Mouse (Mus musculus) urinary bladder, adult 18-20 months (tissue): ENCODE data around the gene Trank1.

Experiments
- DNase-seq, 2 experiments: peaks; one replicate each; pipeline ENCODE4 v3.0.0; 2022; ENCODE audit warnings: low spot score in 2 of 2, mixed read lengths in 2 of 2

Gene Trank1

DNA sequence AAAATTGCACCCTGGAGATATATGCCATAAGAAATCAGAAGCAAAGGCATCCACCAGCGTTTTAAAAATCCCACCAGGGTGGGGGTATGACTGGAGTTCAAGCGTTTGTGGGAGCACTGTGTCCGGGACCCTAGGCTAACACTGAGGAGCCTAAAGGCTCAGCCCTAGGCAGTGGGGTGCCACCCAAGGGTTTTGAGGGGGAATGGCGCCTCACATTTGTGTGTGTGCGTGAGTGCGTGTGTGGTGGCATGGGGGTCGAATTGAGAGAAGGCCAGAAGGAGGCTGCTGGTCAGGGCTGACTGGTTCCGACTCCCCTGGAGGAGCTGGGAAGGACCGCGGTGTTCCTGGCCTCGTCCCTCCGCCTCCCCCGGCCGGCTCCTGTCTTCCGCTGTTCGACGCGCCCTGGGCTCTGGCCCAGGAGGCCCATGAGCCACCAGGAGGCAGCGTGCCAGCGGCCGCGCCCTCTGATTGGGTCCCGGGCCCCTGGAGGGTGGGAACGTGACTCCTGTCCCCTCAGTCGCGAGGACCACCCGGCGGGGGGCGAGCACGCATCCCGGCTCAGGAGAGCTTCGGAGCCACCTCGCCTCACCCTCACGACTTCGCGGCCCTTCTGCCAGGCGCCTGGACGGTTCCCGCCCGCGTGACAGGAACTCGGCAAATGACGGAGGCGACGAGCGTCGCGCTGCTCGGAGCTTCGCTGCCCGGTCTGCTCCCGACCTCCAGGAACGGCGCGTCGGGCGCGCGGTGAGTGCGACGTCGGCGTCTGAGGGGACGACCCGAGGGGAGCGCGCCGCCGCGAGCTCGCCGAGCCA lies at the start of gene Trank1:
Trank1 (plus strand) TSS at position 709 of the 812 bp plus-strand sequence.
- DNase-seq, result peak in 1 of 2 experiments; percentile 10

DNA sequence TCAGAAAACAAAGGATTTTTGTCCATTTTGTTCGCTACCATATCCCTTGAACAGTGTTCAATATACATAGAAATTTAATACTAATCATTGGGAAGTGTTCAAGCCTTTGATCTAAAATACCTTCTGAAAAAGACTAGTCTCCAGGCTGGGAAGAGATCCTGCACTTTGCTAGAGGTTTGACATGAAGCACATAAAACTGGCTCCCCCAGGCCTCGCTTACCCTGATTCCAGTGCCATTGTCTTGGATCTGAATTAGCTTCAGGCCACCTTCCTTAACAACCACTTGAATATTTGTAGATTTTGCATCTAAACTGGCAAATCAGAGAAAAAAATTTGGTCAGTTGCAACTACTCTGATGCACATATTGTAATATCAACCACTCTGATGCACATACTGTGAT lies 43.5 kb upstream of the Trank1 start:
- DNase-seq, result no peak

DNA sequence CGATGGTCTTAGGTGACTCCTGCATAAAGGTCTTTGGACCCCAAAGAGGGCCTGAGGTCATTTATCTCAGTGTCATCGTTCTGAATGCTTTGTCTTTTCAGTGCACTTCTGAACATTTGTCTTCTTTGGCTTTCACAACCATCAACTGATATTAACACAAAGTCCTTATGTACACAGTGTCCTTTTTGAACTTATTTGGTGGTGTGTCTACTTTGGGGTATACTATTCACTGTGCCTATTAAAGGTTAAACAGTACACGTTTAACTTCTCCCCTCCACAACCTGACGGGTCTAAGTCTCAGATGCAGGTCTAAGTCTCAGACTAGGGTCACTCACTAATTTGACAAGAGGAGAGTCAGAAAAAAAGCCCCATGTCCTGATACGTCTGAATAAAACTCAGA lies 40.9 kb upstream of the Trank1 start:
- DNase-seq, result no peak

DNA sequence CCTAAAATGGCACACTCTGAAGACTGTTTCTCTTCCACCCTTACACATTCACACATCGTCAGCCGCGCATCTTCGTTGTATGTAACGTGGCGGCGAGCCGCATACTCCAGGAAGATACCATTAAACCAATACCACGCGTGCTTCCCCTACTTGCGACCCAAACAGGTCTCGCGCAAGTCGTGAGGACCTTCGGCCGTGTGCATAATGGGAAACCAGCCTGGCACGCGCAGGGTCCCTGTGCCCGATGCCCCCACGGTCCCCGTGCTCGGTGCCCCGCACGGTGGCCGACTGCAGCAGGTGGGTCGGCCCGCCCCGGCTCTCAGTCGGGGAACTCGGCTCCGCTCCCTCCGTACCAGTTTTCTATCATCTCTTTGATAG lies 40.5 kb upstream of the Trank1 start:
- peak in 1 of 2 experiments; percentile 59 for DNase-seq

DNA sequence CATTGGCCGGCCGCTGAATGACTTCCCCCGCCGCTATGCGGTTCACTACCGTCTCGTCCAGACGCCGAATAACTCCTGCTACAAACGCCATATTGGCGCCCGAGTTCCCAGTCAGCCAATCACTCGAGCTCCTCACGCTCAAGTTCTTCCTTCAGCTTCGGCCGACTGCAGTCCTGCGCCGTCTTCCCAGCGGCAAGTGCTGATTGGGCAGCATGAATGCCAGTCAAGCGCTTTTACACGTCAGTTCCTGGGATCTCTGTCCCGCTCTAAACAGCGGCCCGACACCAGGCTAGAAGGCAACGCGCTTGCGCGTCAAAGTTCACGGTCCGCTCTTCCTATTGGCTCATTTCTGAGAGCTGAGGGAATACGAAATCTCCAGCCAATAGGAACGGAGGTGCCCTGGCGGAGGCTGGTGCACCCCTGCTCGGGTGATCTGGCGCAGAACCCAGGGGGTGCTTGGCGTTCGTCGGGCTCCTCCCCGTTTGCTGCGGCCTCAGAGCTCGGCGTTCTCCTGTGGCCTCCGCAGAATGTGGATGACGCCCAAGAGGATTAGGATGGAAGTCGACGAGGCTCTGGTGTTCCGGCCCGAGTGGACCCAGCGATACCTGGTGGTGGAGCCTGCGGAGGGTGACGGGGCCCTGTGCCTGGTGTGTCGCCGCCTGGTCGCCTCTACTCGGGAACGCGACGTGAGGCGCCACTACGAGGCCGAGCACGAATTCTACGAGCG lies 39.9 kb upstream of the Trank1 start, which contains the start of the genes Mlh1 and Epm2aip1:
Mlh1 (minus strand) TSS at position 358 of the 727 bp plus-strand sequence.
Epm2aip1 (plus strand) TSS at position 496 of the 727 bp plus-strand sequence.
- peak; percentile 94 to 98 for DNase-seq

DNA sequence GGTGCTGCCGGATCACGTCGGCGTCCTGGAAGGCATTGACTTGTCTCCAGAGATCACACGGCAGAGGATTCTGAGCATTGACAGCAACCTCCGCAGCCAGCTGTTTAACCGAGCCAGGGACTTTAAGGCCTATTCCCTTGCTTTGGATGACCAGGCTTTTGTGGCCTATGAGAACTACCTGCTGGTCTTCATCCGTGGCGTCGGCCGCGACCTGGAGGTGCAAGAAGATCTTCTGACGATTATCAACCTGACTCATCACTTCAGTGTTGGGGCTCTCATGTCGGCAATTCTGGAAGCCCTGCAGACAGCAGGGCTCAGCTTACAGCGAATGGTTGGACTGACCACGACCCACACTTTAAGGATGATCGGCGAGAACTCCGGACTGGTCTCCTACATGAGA lies 39.2 kb upstream of the Trank1 start:
- no peak for DNase-seq

DNA sequence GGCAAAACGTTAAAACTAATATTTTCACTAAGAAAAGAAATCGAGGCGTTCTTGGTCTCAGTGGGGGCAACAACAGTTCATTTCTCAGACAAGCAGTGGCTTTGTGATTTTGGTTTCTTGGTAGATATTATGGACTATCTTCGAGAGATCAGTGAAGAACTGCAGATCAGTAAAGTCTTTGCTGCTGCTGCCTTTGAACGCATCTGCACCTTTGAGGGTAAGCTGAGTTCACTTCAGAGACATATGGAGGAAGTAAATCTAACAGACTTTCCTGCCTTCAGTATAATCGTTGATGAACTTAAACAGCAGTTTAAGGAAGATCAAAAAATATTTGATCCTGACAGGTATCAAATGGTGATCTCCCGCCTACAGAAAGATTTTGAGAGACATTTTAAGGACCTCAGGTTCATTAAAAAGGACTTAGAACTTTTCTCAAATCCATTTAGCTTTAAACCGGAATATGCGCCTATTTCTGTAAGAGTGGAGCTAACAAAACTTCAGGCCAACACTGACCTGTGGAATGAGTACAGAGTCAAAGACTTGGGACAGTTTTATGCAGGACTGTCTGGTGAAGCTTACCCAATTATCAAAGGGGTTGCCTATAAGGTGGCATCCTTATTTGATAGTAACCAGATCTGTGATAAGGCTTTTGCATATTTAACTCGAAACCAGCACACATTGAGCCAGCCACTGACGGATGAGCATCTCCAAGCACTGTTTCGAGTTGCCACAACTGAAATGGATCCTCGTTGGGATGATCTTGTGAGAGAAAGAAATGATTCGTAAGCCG lies 38.3 kb upstream of the Trank1 start:
- DNase-seq, result no peak

DNA sequence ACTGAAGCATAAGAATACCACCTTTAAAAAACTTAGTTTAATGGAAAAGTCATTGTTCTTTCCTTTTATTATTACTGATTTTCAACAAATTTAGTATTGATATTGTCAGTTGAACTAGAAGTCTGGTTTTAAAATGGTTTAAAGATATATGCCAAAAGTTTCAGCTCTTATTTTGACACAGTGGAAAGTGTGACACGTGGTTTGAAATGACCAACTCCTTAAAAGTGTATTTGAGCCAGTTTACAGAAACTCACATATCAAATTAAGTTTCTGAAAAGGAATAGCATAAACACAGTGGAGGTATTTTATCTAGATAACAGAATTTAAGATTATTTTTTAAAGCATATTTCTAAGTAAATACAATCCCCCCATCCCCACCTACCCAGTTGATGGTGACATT lies 37.6 kb upstream of the Trank1 start:
- DNase-seq, result no peak

DNA sequence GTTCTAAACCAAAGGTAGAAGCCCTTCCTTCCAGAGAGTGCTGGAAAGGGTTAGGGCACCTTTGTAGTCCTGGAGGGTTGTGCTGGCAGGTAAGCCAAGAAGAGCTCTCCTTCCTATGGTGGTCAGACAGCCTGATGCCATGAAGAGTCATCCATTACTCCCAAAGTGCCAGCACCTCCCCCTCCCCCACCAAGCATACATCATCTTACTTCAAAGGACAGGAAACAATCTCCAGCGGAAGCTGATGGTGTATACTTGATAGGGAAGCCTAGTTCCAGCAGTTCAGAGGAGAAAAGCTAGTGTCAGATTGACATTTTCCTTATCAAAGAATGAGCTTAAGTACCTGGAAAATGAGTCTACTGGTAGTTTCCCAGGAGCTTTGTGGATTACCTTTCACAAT lies 36.4 kb upstream of the Trank1 start:
- DNase-seq, result no peak

DNA sequence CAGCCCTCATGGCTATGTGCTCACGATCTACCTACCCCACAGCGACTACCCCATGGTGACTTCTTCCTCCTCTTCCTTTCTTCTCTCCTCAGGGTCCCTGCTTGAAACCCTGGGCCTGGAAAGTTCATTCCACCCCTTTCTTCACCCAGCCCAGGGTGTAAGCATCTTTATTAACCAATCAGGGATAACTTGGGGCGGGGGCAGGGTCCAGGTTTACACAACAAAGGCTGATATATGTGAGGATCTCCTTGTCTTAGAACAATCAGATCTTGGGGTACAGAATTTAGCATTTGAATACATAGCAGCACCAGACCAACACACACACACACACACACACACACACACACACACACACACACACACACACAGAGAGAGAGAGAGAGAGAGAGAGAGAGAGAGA lies 26.5 kb upstream of the Trank1 start:
- no peak for DNase-seq

DNA sequence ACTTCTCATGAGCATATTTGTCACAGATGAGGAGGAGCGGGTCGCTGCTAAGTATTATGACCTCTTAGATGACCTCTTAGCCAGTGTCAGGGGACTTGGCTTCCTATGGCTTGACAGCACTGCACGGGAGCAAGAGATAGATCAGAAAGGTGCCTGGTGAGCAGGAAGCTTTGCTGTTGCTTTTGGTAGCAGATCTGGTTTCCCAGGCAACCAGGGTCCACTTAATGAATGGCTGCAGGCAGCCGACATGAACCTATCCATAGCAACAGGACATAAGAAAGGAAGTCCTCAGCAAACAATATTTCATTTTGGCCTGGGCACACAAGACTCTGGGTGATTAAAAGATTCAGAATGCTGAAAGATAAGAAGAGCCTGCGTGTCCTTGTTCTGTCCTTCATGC lies 25.9 kb upstream of the Trank1 start:
- DNase-seq, result no peak

DNA sequence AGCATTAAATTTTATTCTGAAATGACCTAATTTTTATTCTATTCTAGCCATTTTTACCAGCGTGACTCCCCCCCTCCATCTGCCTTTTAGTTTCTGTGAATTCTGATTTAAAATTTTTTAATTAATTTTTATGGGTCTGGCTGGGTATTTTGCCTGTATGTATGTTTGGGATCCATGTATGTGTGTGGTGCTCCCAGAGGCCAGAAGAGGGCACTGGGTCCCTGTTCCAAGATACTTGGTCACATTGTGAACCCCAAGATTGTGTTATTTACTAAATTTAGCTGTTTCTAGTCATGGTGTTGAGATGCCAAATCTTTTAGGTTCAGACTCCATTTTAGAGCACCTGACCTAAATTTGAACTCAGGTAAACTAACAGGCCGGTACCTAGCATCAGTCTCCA lies 25.1 kb upstream of the Trank1 start:
- no peak for DNase-seq

DNA sequence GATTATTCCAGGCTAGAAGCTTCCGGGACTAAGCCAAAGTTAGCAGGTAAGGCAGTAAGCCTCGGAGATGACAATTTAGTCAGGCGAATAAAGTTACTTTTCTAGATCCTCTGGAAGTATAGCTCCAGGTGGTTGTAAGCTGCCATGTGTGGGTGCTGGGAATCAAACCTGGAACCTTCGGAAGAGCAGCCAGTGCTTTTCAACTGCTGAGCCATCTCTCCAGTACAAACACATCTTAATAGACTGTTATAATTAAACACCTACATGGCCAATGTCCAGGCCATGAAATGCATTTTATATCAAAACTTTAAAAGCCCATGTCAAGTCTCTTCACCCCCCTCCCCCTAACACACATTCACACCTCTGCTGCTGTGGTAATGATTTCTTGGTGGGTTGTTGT lies 23.6 kb upstream of the Trank1 start:
- DNase-seq, result no peak

DNA sequence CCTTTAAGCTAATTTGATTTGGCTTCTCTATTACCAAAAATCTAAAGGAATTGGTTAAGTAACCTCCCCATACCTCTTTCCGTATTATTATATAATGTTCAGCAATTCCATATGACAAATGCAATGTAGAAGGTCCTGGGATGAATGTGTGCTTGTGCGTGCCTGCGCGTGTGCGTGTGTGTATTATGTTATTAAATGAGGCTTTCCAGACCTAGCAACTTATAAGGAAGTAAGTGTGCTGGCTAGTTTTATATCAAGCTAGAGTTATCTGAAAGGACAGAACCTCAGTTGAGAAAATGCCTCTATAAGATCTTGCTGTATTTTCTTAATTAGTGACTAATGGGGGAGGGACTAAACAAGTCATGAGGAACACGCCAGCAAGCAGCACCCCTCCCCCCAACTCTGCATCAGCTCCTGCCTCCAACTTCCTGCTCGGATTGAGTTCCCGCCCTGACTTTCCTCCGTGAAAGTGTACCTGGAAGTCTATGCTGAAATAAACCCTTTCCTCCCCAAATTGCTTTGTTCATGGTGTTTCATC lies 22.2 kb upstream of the Trank1 start:
- peak in 1 of 2 experiments; percentile 13 for DNase-seq

DNA sequence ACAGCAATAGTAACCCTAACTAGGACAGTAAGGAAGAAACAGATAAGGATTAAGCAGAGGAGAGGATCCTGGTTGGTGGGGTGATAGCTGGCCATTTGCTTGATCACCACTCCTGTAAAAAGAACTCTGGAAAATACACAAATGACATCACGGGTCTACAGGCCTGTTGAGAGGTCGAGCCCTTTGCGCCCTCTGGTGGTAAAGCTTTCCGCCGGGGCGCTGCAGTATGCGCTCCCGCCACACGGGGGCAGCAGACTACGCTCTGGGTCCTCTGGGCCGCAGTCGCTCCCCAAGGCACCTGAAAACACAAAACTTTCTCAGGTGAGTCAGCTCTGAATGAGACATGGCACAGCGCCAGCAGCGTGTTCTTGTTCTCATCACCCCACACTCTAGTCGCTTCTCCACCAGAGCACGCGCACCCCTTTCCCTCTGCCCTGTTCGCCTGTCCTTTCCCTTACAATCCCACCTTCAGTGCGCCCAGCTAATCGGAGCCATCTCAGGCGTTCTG lies 21.7 kb upstream of the Trank1 start:
- peak; percentile 90 to 98 for DNase-seq

DNA sequence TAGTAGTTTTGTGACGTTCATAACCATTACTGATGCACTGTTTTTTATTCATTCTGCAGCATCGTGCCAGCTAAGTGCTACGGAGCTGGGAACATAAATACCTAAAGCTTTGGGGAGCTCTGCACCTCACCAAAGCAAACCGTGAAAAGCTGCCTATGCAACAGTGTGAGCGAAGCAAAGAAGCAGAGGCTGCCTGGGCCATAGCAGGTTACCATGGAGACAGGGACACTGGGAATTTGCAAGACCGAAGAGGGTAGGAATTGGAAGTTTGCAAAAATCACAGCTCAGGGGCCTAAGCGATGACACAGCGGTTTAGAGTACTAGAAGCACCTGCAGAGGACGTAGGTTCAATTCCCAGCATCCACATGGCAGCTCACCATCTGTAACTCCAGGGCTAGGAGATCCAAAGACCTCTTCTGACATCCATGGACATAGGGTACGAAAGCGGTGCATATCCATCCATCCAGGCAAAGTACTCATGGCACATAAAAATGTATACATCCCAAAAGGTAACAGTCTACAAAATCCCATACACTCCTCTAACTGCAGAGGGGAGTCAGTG lies 20.9 kb upstream of the Trank1 start:
- DNase-seq, result no peak

DNA sequence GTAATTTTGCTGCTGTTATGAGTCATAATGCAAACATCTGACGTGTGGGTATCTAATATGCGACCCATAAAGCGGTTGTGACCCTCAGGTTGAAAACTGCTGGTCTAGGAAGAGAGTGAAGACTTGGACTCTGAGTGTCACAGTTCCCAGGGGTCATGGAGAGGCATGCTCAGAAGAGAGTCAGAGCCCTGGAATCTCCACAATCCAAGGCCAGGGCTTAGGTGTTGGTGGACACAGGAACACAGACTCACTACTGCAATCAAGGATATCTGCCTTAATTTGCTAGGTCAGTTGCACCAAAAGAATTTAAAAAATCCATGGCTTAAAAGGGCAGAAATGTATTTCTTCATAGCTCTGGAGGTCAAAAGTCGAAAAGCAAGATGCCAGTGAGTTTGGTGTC lies 18.3 kb upstream of the Trank1 start:
- no peak for DNase-seq

DNA sequence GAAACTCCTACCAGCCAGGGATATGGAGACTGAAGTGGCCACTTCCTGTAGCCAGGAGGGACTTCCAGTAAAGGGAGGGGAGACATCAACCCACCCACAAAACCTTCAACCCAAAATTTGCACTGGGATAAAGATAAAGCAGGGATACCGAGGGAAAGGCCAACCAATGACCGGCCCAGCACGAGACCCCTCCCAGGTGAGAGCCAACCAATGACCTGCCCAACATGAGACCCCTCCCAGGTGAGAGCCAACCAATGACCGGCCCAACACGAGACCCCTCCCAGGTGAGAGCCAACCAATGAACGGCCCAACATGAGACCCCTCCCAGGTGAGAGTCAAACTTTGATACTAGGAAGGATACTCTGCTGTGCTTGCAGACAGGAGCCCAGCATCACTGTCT lies 16.6 kb upstream of the Trank1 start:
- DNase-seq, result no peak

DNA sequence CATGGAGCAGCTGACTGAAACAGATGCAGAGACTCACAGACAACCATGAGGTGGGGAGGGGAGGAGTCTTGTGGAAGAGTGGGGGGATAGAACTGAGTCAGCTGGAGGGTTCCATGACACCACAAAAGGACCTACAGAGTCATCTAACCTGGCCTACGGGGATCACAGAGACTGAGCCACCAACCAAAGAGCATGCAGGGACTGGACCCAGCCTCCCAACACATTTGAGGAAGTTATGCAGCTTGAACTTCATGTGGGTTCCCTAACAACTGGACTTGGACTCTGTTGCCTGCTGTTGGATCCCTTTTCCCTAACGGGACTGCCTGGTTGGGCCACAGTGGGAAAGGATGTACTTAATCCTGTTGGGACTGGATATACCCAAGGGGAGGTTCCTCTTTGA lies 16.2 kb upstream of the Trank1 start:
- no peak for DNase-seq

DNA sequence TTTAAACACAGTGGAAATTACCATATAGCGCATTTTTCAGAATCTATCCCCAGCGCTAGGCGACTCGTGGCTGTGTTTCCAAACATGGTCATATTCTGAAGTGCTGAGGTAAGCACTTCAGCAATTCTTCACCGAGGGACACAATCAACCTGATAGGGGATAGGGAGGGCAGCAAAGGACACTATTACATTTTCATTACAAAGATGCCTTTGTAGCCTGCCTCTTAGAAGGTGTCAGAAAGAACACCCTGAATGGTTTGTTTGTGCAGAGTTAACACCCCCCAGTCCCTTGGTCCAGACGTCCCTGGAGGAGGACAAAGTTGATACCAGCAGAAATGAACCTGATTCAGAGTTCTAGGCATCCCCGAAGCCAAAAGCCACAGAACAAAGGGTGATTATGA lies 15.1 kb upstream of the Trank1 start:
- DNase-seq, result no peak

DNA sequence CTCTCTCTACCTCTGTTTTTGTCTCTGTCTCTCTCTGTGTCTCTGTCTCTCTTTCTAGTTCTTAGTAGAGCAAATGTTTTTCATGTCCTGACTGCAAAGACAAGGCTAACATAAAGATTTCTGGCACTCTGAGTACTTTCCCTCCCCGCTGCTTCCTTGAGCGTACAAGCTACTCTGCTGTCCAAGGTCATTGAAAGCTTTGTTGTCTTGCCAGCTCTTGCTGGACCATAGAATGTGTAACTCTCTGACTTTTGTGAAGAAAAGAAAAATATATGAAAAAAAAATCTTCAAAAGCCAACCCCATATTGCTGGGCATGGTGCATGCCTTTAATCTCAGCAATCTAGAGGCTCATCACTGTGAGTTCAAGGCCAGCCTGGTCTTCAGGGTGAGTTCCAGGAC lies 12.9 kb upstream of the Trank1 start:
- no peak for DNase-seq
